Mouse (Mus musculus): Measurements from ENCODE around the gene Ip6k2.
A peak's percentile ranks its signal among the peaks of the same experiment; 100 is the strongest.

The Ip6k2 gene

GRCm38 (mm10) chr9:108820077-108820476 lies 36.5 kb downstream of the Ip6k2 start:
- peak; percentile 64 for DNase-seq (ENCODE audit: low spot score)

GRCm38 (mm10) chr9:108824144-108824685 lies 40.6 kb downstream of the Ip6k2 start:
- DNase-seq (ENCODE audit: low spot score) = no peak

- no peak for DNase-seq (ENCODE audit: low spot score)
Observed at GRCm38 (mm10) chr9:108824755-108825413, 41.3 kb downstream of the Ip6k2 start.

DNA sequence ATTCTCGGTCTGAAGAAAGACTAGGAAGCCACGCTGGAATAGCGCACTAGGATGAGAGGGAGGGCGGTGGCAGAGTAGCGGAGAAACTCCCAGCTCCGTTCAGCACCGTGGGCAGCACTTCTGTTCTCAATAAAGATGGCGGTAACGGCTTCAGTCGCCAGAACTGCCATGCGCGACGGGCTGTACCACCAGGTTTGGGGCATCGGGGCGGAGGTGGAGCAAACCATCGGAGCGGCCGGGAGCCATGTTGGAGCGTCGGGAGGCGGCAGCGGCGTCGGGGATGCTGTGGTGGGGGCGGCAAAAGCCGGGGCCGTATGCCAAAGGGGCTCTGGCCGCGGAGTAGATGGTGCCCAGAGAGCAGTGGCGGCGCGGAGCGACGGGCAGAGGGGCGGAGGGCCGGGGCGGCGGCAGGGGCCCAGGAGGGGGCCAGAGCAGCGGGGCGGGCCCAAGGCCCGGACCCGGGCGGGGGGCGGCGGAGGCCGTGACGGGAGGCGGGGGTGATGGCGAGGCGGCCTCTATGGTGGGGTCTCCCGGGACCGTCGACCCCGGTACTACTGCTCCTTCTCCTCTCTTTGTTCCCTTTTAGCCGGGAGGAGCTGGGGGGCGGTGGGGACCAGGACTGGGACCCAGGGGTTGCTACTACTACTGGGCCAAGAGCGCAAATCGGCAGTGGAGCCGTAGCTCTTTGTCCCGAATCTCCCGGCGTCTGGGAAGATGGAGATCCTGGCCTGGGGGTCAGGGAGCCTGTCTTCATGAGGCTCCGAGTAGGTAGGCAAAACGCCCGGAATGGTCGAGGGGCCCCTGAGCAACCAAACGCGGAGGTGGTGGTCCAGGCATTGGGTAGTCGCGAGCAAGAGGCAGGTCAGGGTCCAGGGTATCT lies 42.5 kb downstream of the Ip6k2 start, which contains the start of gene Celsr3:
Celsr3 (plus strand) TSS at position 501 of the 880 bp plus-strand sequence.
- no peak for DNase-seq (ENCODE audit: low spot score)

DNA sequence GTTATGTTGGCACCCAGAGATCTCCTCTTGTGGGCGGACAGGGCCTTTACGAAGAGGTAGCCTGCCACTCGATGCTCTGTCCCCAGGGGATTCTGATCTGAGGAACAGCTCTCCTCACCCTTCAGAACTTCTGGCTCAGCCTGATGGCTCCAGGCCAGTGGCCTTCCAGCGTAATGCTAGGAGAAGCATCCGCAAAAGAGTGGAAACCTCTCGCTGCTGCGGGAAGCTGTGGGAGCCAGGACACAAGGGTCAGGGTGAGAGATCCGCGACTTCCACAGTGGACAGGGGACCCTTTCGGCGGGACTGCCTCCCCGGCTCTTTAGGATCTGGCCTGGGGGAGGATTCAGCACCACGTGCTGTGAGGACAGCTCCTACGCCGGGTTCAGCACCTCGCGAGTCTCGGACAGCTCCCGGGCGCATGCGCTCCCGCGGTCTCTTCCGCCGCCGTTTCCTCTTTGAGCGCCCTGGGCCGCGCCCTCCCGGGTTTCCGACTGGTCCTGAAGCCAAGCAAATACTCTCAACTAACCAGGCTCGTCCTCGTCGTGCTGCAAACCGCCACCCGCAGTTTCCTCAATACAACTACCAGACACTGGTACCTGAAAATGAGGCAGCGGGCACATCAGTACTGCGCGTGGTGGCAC lies 43.2 kb downstream of the Ip6k2 start:
- DNase-seq (ENCODE audit: low spot score) = peak; percentile 40

GRCm38 (mm10) chr9:108827454-108827853 lies 43.9 kb downstream of the Ip6k2 start:
- no peak for DNase-seq (ENCODE audit: low spot score)

GRCm38 (mm10) chr9:108827906-108828305 lies 44.3 kb downstream of the Ip6k2 start:
- no peak for DNase-seq (ENCODE audit: low spot score)

DNA sequence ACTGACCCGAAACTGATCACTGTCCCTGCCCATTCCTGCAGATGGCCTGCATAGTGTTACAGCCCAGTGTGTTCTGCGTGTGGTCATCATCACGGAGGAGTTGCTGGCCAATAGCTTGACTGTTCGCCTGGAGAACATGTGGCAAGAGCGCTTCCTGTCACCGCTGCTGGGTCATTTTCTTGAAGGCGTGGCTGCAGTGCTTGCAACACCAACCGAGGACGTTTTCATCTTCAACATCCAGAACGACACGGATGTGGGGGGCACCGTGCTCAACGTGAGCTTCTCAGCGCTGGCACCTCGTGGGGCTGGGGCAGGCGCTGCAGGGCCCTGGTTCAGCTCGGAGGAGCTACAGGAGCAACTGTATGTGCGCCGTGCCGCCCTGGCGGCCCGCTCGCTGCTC lies 48.0 kb downstream of the Ip6k2 start:
- DNase-seq (ENCODE audit: low spot score) = no peak

- DNase-seq (ENCODE audit: low spot score) = no peak
Observed at GRCm38 (mm10) chr9:108832390-108833108, 49.0 kb downstream of the Ip6k2 start.

- DNase-seq (ENCODE audit: low spot score) = no peak
Observed at GRCm38 (mm10) chr9:108842989-108843388, 59.4 kb downstream of the Ip6k2 start.

DNA sequence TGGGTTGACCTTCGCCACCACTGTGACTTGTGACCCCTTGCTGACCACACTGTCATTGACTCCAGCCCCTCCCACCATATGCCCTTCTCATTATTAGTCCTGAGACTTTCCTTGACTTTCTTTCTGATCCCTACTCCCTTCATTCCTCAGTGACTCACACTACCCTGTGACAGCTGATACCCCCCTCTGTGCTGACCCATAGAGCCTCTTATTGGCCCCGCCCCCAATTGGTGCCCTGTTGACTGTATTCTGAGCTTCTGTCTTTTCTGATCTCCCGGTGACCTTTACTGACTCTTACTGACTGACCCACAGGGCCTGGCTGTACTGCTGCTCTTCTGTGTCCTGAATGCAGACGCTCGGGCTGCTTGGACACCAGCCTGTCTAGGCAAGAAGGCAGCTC lies 61.8 kb downstream of the Ip6k2 start:
- DNase-seq (ENCODE audit: low spot score) = no peak

DNA sequence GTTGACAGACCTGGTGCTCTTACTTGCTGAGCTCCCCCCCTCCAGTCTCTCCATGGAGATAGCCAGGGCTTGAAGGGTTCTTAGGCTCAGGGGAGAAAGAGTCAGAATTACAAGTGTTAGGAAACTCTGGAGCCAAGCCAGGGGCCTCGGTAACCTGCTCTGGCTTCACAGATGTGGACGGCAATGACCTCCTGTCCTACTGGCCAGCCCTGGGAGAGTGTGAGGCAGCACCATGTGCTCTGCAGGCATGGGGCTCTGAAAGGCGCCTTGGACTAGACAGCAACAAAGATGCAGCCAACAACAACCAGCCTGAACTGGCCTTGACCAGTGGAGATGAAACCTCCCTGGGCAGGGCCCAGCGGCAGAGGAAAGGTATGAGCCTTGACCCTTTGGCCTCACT lies 63.8 kb downstream of the Ip6k2 start:
- peak; percentile 74 for DNase-seq (ENCODE audit: low spot score)

DNA sequence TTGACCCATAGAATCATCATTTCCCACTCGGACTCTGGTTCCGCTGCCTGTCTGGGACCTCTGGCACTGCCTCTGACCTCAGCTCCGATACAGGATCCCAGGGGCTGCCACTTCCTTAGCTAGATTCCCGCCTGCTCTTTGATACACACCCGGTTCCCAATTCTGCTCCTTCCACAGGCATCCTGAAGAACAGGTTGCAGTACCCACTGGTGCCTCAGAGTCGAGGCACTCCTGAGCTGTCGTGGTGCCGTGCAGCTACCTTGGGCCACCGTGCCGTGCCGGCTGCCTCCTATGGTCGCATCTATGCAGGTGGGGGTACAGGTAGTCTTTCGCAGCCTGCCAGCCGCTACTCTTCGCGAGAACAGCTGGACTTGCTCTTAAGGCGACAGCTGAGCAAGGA lies 64.8 kb downstream of the Ip6k2 start:
- no peak for DNase-seq (ENCODE audit: low spot score)

DNA sequence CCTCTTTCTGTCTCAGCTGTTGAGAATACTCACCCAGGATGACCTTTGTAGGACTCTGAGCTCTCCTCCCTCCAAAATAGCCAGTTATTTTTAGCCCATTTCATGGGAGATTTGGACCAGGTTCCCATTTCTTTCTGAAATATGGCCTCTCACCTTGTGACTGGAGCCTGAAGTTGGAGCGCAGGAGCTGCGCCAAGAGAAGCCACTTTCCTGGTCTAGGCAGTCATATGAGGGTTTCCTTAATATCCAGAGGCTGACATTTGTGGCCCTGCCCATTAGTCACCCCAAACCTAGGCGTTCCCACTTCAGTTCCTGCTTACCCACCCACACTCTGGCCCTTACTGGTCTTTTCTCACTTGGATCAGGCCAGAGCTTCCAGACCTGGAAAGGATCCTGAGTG lies 69.4 kb downstream of the Ip6k2 start, which contains the start of gene Slc26a6:
Slc26a6 (plus strand) TSS at position 308 of the 400 bp plus-strand sequence.
- peak; percentile 85 for DNase-seq (ENCODE audit: low spot score)

DNA sequence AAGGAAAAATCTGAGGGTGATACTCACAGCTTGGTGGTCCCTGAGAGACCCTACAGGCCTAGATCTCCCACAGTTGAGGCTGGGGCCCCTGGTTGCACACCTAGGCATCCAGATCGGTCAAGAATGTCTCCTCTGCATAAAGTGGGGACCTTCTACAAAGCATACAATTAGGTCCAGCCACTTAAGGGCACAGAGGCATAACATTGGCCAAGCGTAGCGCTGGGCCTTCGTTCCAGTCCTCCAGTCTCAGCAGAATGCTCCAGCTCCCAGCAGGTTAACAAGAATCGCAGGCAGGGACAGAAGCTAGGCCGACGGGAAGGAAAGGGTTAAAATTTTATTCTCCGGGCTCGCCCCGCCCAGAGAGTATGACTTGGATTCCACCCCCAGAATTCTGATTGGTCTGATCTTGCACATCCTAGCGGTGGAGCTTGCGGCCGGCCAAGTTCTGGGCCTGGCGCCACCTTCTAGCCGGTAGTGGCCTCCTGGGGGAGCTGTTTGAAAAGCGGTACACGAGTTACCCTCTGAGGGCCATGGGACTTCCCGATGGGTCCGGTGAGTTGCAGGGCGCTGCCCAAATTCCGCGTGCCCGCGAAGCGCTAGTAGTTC lies 70.1 kb downstream of the Ip6k2 start:
- DNase-seq (ENCODE audit: low spot score) = peak; percentile 98

GRCm38 (mm10) chr9:108854241-108854696 lies 70.7 kb downstream of the Ip6k2 start:
- peak; percentile 90 for DNase-seq (ENCODE audit: low spot score)

- DNase-seq (ENCODE audit: low spot score) = no peak
Observed at GRCm38 (mm10) chr9:108855335-108855734, 71.7 kb downstream of the Ip6k2 start.

Measured in adipocyte (in vitro differentiated cells).